ENCODE assay signal across 8 mouse cellular contexts in the genomic region with DNA sequence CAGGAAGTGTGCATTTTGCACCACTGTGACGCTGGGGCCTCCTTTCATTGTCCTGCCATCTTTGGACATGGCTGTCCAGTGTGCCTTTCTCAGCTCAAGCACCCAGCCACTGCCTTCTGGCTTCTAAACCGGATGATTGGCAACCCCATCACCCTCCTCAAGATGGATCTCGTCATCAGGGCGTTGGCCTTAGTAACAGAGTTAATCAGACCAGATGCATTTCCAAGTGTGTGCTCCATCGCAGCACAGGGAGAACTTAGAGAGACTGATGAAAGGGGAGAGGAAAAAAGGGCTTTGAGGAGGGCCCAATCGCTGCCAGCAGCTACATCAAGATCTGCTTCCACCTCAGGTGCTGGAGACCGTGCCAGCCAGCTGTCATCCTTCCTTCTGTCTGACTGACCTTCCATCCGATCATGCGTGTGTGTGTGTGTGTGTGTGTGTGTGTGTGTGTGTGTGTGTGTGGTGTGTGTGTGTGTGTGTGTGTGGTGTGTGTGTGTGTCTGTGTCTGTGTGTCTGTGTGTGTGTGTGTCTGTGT.
"Had no signal": no experiment of that assay in that cellular context is flagged by ENCODE, and none has a peak within 500 bp of the region (broad histone marks: within the 10 kb centered on the region; RNA-seq: fewer than 3 reads in every experiment).

No protein-coding gene starts in this region.

- DNase-seq: layer of hippocampus, postnatal 36 days; liver; liver, embryonic 13.5 days; liver, postnatal 0 days; lung, postnatal 14 days; right cerebral cortex, postnatal 14 days; thymus, postnatal 4 days had no signal

- ATAC-seq: liver, postnatal 0 days; midbrain, embryonic 16.5 days had no signal
